Mouse (Mus musculus) spleen, postnatal 0 days (tissue): ENCODE results near the gene Ephb3. TPM values are rescaled to one million over a fixed set of nuclear protein-coding genes. Genes with fewer than 3 reads are reported as not detected.

Experiments
- polyA plus RNA-seq: library from polyadenylated mRNA; unstranded; fragments of >200 nt; fragmentation: Nextera tagmentation; extraction: Ambion mirVana; gene quantifications from 2 replicates; pipeline ENCODE4 v1.2.1, GENCODE M21; 2015

The Ephb3 gene
- polyA plus RNA-seq: 2.8 and 5.1 TPM in 2 replicates

GRCm38 (mm10) chr16:21204367-21205092 is at the start of gene Ephb3:
Gene Ephb3 (plus strand): TSS chr16:21204755.

Other genes starting within 250 kb of the Ephb3 start
- not detected in 2 replicates for gene Teddm3, start 50.8 kb upstream of the Ephb3 start, polyA plus RNA-seq
- 5.5 and 6.2 TPM in 2 replicates for gene Vps8, start 218.4 kb downstream of the Ephb3 start, polyA plus RNA-seq